Mouse (Mus musculus): ENCODE measurements around the gene Spock1.
"Not testable (repeated sequence)": the region's sequence is repeated elsewhere in the genome, so short reads cannot be mapped to it uniquely, and the experiment has no call there.

Spock1 gene

GRCm38 (mm10) chr13:57589338-57589914, 318.7 kb downstream of the Spock1 start:
- not testable (repeated sequence) for DNase-seq (ENCODE audit: low read depth)

- no peak for DNase-seq (ENCODE audit: low read depth)
Measured at GRCm38 (mm10) chr13:57588558-57589273, 319.4 kb downstream of the Spock1 start.

GRCm38 (mm10) chr13:57585131-57585530, 323.0 kb downstream of the Spock1 start:
- no peak for DNase-seq (ENCODE audit: low read depth)

GRCm38 (mm10) chr13:57582314-57582976, 325.7 kb downstream of the Spock1 start:
- no peak for DNase-seq (ENCODE audit: low read depth)

GRCm38 (mm10) chr13:57577541-57578244, 330.4 kb downstream of the Spock1 start:
- no peak for DNase-seq (ENCODE audit: low read depth)

GRCm38 (mm10) chr13:57573501-57573900, 334.6 kb downstream of the Spock1 start:
- DNase-seq (ENCODE audit: low read depth) = no peak

- DNase-seq (ENCODE audit: low read depth) = no peak
Measured at GRCm38 (mm10) chr13:57568404-57568803, 339.7 kb downstream of the Spock1 start.

- DNase-seq (ENCODE audit: low read depth) = no peak
Measured at GRCm38 (mm10) chr13:57555186-57555585, 352.9 kb downstream of the Spock1 start.

- no peak for DNase-seq (ENCODE audit: low read depth)
Measured at GRCm38 (mm10) chr13:57549743-57550142, 358.4 kb downstream of the Spock1 start.

- no peak for DNase-seq (ENCODE audit: low read depth)
Measured at GRCm38 (mm10) chr13:57536988-57537547, 371.1 kb downstream of the Spock1 start.

GRCm38 (mm10) chr13:57534325-57534724, 373.8 kb downstream of the Spock1 start:
- no peak for DNase-seq (ENCODE audit: low read depth)

GRCm38 (mm10) chr13:57525946-57526345, 382.2 kb downstream of the Spock1 start:
- no peak for DNase-seq (ENCODE audit: low read depth)

- no peak for DNase-seq (ENCODE audit: low read depth)
Measured at GRCm38 (mm10) chr13:57524546-57524945, 383.6 kb downstream of the Spock1 start.

- no peak for DNase-seq (ENCODE audit: low read depth)
Measured at GRCm38 (mm10) chr13:57523366-57523765, 384.8 kb downstream of the Spock1 start.

GRCm38 (mm10) chr13:57522319-57522718, 385.8 kb downstream of the Spock1 start:
- no peak for DNase-seq (ENCODE audit: low read depth)

GRCm38 (mm10) chr13:57521152-57521551, 387.0 kb downstream of the Spock1 start:
- no peak for DNase-seq (ENCODE audit: low read depth)

GRCm38 (mm10) chr13:57519790-57520189, 388.3 kb downstream of the Spock1 start:
- no peak for DNase-seq (ENCODE audit: low read depth)

GRCm38 (mm10) chr13:57515737-57516136, 392.4 kb downstream of the Spock1 start:
- DNase-seq (ENCODE audit: low read depth) = no peak

GRCm38 (mm10) chr13:57501552-57501951, 406.6 kb downstream of the Spock1 start:
- DNase-seq (ENCODE audit: low read depth) = no peak

GRCm38 (mm10) chr13:57496778-57497177, 411.4 kb downstream of the Spock1 start:
- DNase-seq (ENCODE audit: low read depth) = no peak

- no peak for DNase-seq (ENCODE audit: low read depth)
Measured at GRCm38 (mm10) chr13:57494838-57495237, 413.3 kb downstream of the Spock1 start.

- DNase-seq (ENCODE audit: low read depth) = no peak
Measured at GRCm38 (mm10) chr13:57488926-57489325, 419.2 kb downstream of the Spock1 start.

All from induced T-regulatory cell, adult 2 months (primary cell).